Mouse (Mus musculus): ENCODE results near the gene Mrps33. TPM values are rescaled to one million over a fixed set of nuclear protein-coding genes. Genes with fewer than 3 reads are reported as not detected.

Gene Mrps33
- 449 and 574 TPM in 2 replicates for polyA plus RNA-seq (2021; fragmentation: Nextera tagmentation)
- long read RNA-seq, experiment 1, transcript Mrps33-201 (3 exons, 1,107 nt) = major isoform, 82 of 101 reads
- long read RNA-seq, experiment 1, transcript Mrps33-202 (3 exons, 500 nt) = minor isoform, 6 of 101 reads
- long read RNA-seq, experiment 1, partial matches to known transcripts = 2 of 101 reads
- long read RNA-seq, experiment 1, other reads (novel, unspliced or antisense) = 11 of 101 reads
- long read RNA-seq, experiment 2, transcript Mrps33-202 (3 exons, 500 nt) = minor isoform, 22 of 367 reads
- long read RNA-seq, experiment 2, transcript Mrps33-201 (3 exons, 1,107 nt) = major isoform, 307 of 367 reads
- long read RNA-seq, experiment 2, partial matches to known transcripts = 15 of 367 reads
- long read RNA-seq, experiment 2, other reads (novel, unspliced or antisense) = 22 of 367 reads

GRCm38 (mm10) chr6:39810612-39811116 is at the start of gene Mrps33:
Gene Mrps33, minus strand, starts transcription at chr6:39810988.

Other genes starting within 250 kb of the Mrps33 start
- 15.3 and 20.1 TPM in 2 replicates for gene Adck2, start 237.1 kb downstream of the Mrps33 start, polyA plus RNA-seq (2021; fragmentation: Nextera tagmentation)
- gene Gm42420, start 225.2 kb downstream of the Mrps33 start, polyA plus RNA-seq (2021; fragmentation: Nextera tagmentation) = not detected in 2 replicates
- gene Ndufb2, start 218.4 kb downstream of the Mrps33 start, polyA plus RNA-seq (2021; fragmentation: Nextera tagmentation) = 695 and 872 TPM in 2 replicates
- 20.0 and 22.4 TPM in 2 replicates for gene Braf, start 85.5 kb downstream of the Mrps33 start, polyA plus RNA-seq (2021; fragmentation: Nextera tagmentation)
- 15.3 and 21.0 TPM in 2 replicates for gene Tmem178b, start 62.3 kb upstream of the Mrps33 start, polyA plus RNA-seq (2021; fragmentation: Nextera tagmentation)

Measured in left cerebral cortex, adult 6 months (tissue).